Mouse (Mus musculus): Measurements from ENCODE around the gene Bcl2l13. TPM values are rescaled to one million over a fixed set of nuclear protein-coding genes. Genes with fewer than 3 reads are reported as not detected.

The Bcl2l13 gene
- polyA plus RNA-seq, 1 experiment from 2014 or later, result 14.0 TPM

- no peak overlapping the region for H3K4me2 ChIP-seq (replicated peaks; ENCODE audit: low read depth, low read length)
- ATAC-seq (no peak), DNase-seq (ENCODE audit: low spot score) (no peak)
- H3K4me1 ChIP-seq (ENCODE audit: insufficient read depth, low read depth, low read length), result no peaks in the 10 kb centered on the region
- H3K9ac ChIP-seq (replicated peaks; ENCODE audit: low read depth), result no peak overlapping the region
- no peak overlapping the region for H3K27ac ChIP-seq (ENCODE audit: low read length)
- peaks cover 9% of the 10 kb centered on the region; the same call in 1 of the 2 replicates for H3K36me3 ChIP-seq (ENCODE audit: insufficient read depth, low read length)
- no peak for TF ChIP-seq CTCF (IDR thresholded peaks at IDR 0.05)
- TF ChIP-seq EP300 (IDR thresholded peaks at IDR 0.05), result no peak
- H3K4me3 ChIP-seq (ENCODE audit: low read depth, low read length), result no peak overlapping the region
- H3K27me3 ChIP-seq (replicated peaks; ENCODE audit: insufficient read depth, low read length), result no peaks in the 10 kb centered on the region
- no peaks in the 10 kb centered on the region for H3K9me3 ChIP-seq (ENCODE audit: low read length)
- WGBS, result 63% methylated on average over 10 of the region's 10 CpGs
Observed at GRCm38 (mm10) chr6:120854413-120854812, 18.4 kb downstream of the Bcl2l13 start.

DNA sequence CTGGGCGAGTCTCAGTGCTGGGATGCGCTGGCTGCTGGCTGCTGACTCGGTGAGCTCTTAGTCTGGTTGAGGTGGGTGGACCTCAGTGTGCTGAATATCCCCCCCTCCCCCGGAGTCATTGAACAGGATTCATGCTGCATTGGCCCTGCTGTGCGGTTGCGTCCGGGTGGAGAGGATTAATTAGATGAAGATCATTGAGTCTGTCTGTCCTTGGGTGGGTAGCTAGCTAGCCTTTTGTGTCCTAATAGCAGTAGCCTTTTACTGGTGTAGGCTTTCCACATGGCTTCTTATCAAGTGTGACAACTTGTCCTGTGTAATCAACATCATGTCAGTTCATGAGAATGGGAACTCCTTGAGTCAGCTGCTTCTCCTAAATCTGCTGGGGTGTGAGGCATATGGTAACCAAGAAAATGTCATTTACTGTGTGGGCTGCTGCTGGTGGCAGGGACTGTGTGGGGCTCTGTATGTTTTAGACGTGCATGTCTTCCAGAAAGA lies 22.3 kb downstream of the Bcl2l13 start:
- Histone ChIP-seq H3K27ac (ENCODE audit: low read length) (no peak overlapping the region), H3K4me3 (ENCODE audit: low read depth, low read length) (no peak overlapping the region), H3K9ac (replicated peaks; ENCODE audit: low read depth) (no peak overlapping the region), H3K4me1 (ENCODE audit: insufficient read depth, low read depth, low read length) (no peaks in the 10 kb centered on the region), H3K27me3 (replicated peaks; ENCODE audit: insufficient read depth, low read length) (no peaks in the 10 kb centered on the region), H3K9me3 (ENCODE audit: low read length) (no peaks in the 10 kb centered on the region), H3K36me3 (ENCODE audit: insufficient read depth, low read length) (peaks cover 9% of the 10 kb centered on the region; the same call in 1 of the 2 replicates), H3K4me2 (replicated peaks; ENCODE audit: low read depth, low read length) (no peak overlapping the region)
- DNase-seq (ENCODE audit: low spot score), result no peak
- no peak for ATAC-seq
- 83% methylated on average over 8 of the region's 8 CpGs for WGBS
- TF ChIP-seq CTCF (IDR thresholded peaks at IDR 0.05) (no peak), EP300 (IDR thresholded peaks at IDR 0.05) (no peak)

DNA sequence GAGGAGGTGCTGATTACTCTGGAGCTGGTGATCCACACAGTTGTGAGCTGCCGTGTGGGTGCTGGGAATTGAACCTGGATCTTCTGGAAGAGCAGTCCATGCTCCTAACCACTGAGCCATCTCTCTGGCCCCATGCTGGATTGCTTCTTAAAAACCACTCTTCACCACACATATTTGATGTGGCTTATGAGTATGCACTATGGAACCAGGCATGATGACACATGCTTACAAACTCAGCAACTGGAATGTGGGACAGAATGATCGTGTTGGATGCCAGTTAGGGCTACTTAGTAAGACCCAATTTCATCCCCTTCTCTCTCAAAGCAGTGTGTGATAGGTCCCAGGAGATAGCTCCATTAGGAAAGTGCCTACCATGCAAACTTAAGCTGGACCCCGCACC lies 24.1 kb downstream of the Bcl2l13 start:
- H3K9me3 ChIP-seq (ENCODE audit: low read length), result no peaks in the 10 kb centered on the region
- H3K36me3 ChIP-seq (ENCODE audit: insufficient read depth, low read length), result peaks cover 8% of the 10 kb centered on the region; the same call in 1 of the 2 replicates
- H3K4me3 ChIP-seq (ENCODE audit: low read depth, low read length), result no peak overlapping the region
- no peak overlapping the region for H3K4me2 ChIP-seq (replicated peaks; ENCODE audit: low read depth, low read length)
- H3K4me1 ChIP-seq (ENCODE audit: insufficient read depth, low read depth, low read length), result no peaks in the 10 kb centered on the region
- no peak for ATAC-seq
- H3K27ac ChIP-seq (ENCODE audit: low read length), result no peak overlapping the region
- TF ChIP-seq CTCF (IDR thresholded peaks at IDR 0.05), result no peak
- no peak for TF ChIP-seq EP300 (IDR thresholded peaks at IDR 0.05)
- DNase-seq (ENCODE audit: low spot score), result no peak
- no peaks in the 10 kb centered on the region for H3K27me3 ChIP-seq (replicated peaks; ENCODE audit: insufficient read depth, low read length)
- no peak overlapping the region for H3K9ac ChIP-seq (replicated peaks; ENCODE audit: low read depth)
- 94% methylated on average over 3 of the region's 3 CpGs for WGBS

GRCm38 (mm10) chr6:120866051-120866814 lies 30.2 kb downstream of the Bcl2l13 start:
- WGBS, result 68% methylated on average over 9 of the region's 9 CpGs
- no peak for TF ChIP-seq CTCF (IDR thresholded peaks at IDR 0.05)
- TF ChIP-seq EP300 (IDR thresholded peaks at IDR 0.05), result no peak
- Histone ChIP-seq H3K9me3 (ENCODE audit: low read length) (no peaks in the 10 kb centered on the region), H3K4me3 (ENCODE audit: low read depth, low read length) (no peak overlapping the region), H3K4me2 (replicated peaks; ENCODE audit: low read depth, low read length) (no peak overlapping the region), H3K36me3 (ENCODE audit: insufficient read depth, low read length) (peaks cover 6% of the 10 kb centered on the region; the same call in 1 of the 2 replicates), H3K27me3 (replicated peaks; ENCODE audit: insufficient read depth, low read length) (no peaks in the 10 kb centered on the region), H3K4me1 (ENCODE audit: insufficient read depth, low read depth, low read length) (no peaks in the 10 kb centered on the region), H3K27ac (ENCODE audit: low read length) (no peak overlapping the region), H3K9ac (replicated peaks; ENCODE audit: low read depth) (no peak overlapping the region)
- no peak for ATAC-seq
- no peak for DNase-seq (ENCODE audit: low spot score)

- DNase-seq (ENCODE audit: low spot score) (no peak), ATAC-seq (no peak)
- TF ChIP-seq EP300 (IDR thresholded peaks at IDR 0.05) (no peak), CTCF (IDR thresholded peaks at IDR 0.05) (no peak)
- H3K4me3 ChIP-seq (ENCODE audit: low read depth, low read length), result no peak overlapping the region
- no peaks in the 10 kb centered on the region for H3K4me1 ChIP-seq (ENCODE audit: insufficient read depth, low read depth, low read length)
- no peaks in the 10 kb centered on the region for H3K9me3 ChIP-seq (ENCODE audit: low read length)
- no peak overlapping the region for H3K9ac ChIP-seq (replicated peaks; ENCODE audit: low read depth)
- peaks cover 6% of the 10 kb centered on the region; the same call in 1 of the 2 replicates for H3K36me3 ChIP-seq (ENCODE audit: insufficient read depth, low read length)
- H3K27ac ChIP-seq (ENCODE audit: low read length), result no peak overlapping the region
- no peak overlapping the region for H3K4me2 ChIP-seq (replicated peaks; ENCODE audit: low read depth, low read length)
- WGBS, result 50% methylated on average over 1 of the region's 1 CpGs
- no peaks in the 10 kb centered on the region for H3K27me3 ChIP-seq (replicated peaks; ENCODE audit: insufficient read depth, low read length)
Observed at GRCm38 (mm10) chr6:120868824-120869223, 32.8 kb downstream of the Bcl2l13 start.

DNA sequence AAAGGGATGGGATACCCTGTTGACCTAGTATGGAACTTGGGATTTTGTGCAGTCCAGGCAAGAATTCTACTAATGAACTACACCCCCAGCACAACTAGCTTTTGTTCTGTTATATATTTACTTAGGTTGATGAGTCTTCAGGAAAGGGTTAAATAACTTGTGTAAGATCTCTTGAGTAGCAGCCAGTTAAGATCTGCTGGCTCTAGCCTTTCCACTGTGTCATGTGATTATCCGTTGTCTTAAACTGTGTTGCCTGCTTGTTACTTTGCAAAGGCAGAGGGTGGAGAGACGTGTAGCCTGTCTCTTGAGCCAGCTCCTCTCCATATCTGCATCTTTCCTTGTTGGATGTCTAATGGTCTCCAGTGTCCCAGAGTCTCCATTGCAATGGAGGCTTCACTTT lies 35.3 kb downstream of the Bcl2l13 start:
- 54% methylated on average over 2 of the region's 2 CpGs for WGBS
- TF ChIP-seq EP300 (IDR thresholded peaks at IDR 0.05), result no peak
- no peaks in the 10 kb centered on the region for H3K27me3 ChIP-seq (replicated peaks; ENCODE audit: insufficient read depth, low read length)

More for the DNA sequence above, 35.3 kb downstream of the Bcl2l13 start:
- H3K4me3 ChIP-seq (ENCODE audit: low read depth, low read length), result no peak overlapping the region
- DNase-seq (ENCODE audit: low spot score), result no peak
- H3K9me3 ChIP-seq (ENCODE audit: low read length), result no peaks in the 10 kb centered on the region
- ATAC-seq, result no peak
- H3K4me2 ChIP-seq (replicated peaks; ENCODE audit: low read depth, low read length), result no peak overlapping the region
- no peak overlapping the region for H3K27ac ChIP-seq (ENCODE audit: low read length)
- no peaks in the 10 kb centered on the region for H3K4me1 ChIP-seq (ENCODE audit: insufficient read depth, low read depth, low read length)
- H3K36me3 ChIP-seq (ENCODE audit: insufficient read depth, low read length), result no peaks in the 10 kb centered on the region
- H3K9ac ChIP-seq (replicated peaks; ENCODE audit: low read depth), result no peak overlapping the region
